Mouse (Mus musculus): ENCODE results near the gene Gm8237. TPM values are rescaled to one million over a fixed set of nuclear protein-coding genes. Genes with fewer than 3 reads are reported as not detected.

Gene Gm8237
- 0.60 TPM for polyA plus RNA-seq (2017; shearing (Covaris generic))

DNA sequence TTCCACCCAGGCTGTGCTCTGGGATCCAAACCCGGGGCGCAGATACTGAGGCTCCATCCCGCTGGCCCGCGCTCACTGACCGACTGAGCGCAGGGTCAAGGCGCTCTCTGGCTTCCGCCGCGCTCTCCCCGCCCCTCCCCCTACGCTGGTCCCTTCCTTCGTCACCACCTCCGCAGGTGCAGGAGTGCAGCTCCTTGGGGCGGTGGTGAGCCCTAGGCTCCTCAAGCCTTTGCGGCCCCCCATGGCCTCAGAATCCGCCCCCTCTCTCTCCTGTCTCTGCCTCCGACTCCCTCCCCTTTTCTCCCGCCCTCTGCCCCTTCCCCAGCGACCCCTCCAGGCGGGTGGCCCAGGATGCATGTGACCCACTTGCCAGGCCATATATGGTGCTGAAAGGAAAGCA is at the start of gene Gm8237:
Gm8237 (minus strand) TSS at position 142 of the 400 bp plus-strand sequence.

DNA sequence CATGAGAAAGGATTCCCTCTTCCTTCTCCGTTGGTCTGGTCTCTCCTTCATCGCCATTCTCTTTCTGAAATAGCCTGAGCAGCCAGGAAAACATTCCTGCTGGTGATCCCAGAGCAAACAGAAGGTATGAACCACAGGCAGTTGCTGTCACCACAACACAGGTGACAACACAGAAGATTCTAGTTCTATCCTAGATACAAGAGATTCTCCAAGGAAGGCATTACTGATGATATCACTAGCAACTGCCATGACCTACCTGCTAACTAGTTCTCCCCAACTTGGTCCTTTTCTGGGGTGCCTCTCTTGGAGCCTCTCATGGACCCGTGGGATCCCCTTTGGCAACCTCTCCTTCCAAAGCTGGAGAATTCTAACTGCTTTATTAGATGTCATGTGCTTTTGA is 50.0 kb downstream of the Gm8237 start, which contains the start of gene Gm3424:
Gm3424 (minus strand) TSS at position 101 of the 400 bp plus-strand sequence.

Other genes starting within 250 kb of the Gm8237 start
- not detected for gene Gm8265, start 247.4 kb downstream of the Gm8237 start, polyA plus RNA-seq (2017; shearing (Covaris generic))
- not detected for gene Gm9603, start 192.9 kb downstream of the Gm8237 start, polyA plus RNA-seq (2017; shearing (Covaris generic))
- gene Gm3373, start 138.8 kb downstream of the Gm8237 start, polyA plus RNA-seq (2017; shearing (Covaris generic)): not detected
- 3.4 TPM for gene Gm3383, start 72.4 kb downstream of the Gm8237 start, polyA plus RNA-seq (2017; shearing (Covaris generic))
- not detected for gene Gm3424, start 50.1 kb downstream of the Gm8237 start, polyA plus RNA-seq (2017; shearing (Covaris generic))
- gene Gm3248, start 81.4 kb upstream of the Gm8237 start, polyA plus RNA-seq (2017; shearing (Covaris generic)): 1.6 TPM
- gene Gm3453, start 98.8 kb upstream of the Gm8237 start, polyA plus RNA-seq (2017; shearing (Covaris generic)): not detected
- not detected for gene Gm6337, start 177.9 kb upstream of the Gm8237 start, polyA plus RNA-seq (2017; shearing (Covaris generic))
- 2.0 TPM for gene Gm8206, start 213.6 kb upstream of the Gm8237 start, polyA plus RNA-seq (2017; shearing (Covaris generic))
- 5.6 TPM for gene Gm3468, start 228.3 kb upstream of the Gm8237 start, polyA plus RNA-seq (2017; shearing (Covaris generic))
- not detected for gene Gm3476, start 245.4 kb upstream of the Gm8237 start, polyA plus RNA-seq (2017; shearing (Covaris generic))

All from CD4-positive, CD25-positive, alpha-beta regulatory T cell (primary cell).